Mouse (Mus musculus) C2C12 (cell line): ENCODE results near the gene Gm15056.

Source experiments
- CTCF ChIP-seq: IDR thresholded peaks from one replicate; pipeline ENCODE4 v1.5.1; 2011; ENCODE audit not compliant: control insufficient read depth, insufficient read depth, insufficient read length
- MAX ChIP-seq: IDR thresholded peaks from one replicate; pipeline ENCODE4 v1.6.1; 2011; ENCODE audit warnings: mild to moderate bottlenecking, control low read depth
- MYOG ChIP-seq: IDR thresholded peaks from one replicate; pipeline ENCODE4 v1.6.1; 2011; ENCODE audit not compliant: control insufficient read depth, insufficient read length; ENCODE audit errors: extremely low read depth

DNA sequence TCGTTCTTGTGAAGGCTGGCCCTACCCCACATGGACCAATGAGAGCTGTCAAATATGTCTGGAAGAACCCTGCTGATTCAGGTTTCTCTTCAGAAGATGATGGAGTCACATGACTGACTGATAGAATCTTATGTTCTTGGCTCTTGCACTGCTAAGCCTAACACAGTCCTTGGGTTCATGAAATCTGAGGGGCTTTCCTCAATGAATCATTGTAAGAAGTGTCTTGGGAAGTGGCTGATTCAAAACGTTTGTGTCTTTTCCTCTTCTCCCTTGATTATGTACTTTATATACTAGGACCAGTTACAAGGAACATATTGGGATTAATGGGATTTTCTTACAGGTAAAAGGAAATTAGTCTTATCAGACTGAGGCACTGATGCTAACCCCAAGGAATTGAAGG, at the start of gene Gm15056:
- TF ChIP-seq CTCF (no peak), MAX (no peak), MYOG (no peak)
